In genomic region chr7:44895593-44896434, GRCm38 (mm10) we compare ENCODE assay signal across 7 mouse cellular contexts. TPM values are rescaled to one million over a fixed set of nuclear protein-coding genes. Genes with fewer than 3 reads are reported as not detected.
DNase-seq lines count a peak whose midpoint lies in the region; ATAC-seq lines count a peak whose summit lies in the region.

Gene Fuz, plus strand, starts transcription at chr7:44896079.

- H3K9ac ChIP-seq in embryonic facial prominence, embryonic 11.5 days (replicated peaks; ENCODE audit: low read length), result peak within 1 kb of the TSS; percentile 72
- peak within 1 kb of the TSS; percentile 71 for H3K9ac ChIP-seq in midbrain, embryonic 13.5 days (replicated peaks)

- H3K27ac ChIP-seq in embryonic facial prominence, embryonic 11.5 days (replicated peaks; ENCODE audit: low read depth, low read length), result peak within 1 kb of the TSS; percentile 63
- peak within 1 kb of the TSS; percentile 91 for H3K27ac ChIP-seq in limb, embryonic 10.5 days
- peak within 1 kb of the TSS; percentile 95 for H3K27ac ChIP-seq in midbrain, embryonic 13.5 days

- DNase-seq in adrenal gland, postnatal 14 days, result peak; percentile 94
- DNase-seq in embryonic facial prominence, embryonic 11.5 days (ENCODE audit: low spot score), result peak; percentile 96
- DNase-seq in kidney, adult 11 months, result peak; percentile 92
- DNase-seq in limb, embryonic 10.5 days (ENCODE audit: low spot score), result peak; percentile 91
- peak; percentile 72 for DNase-seq in spleen, adult 12 weeks (ENCODE audit: low spot score)

- peak; percentile 48; the same call in 1 of the 2 replicates for ATAC-seq in embryonic facial prominence, embryonic 11.5 days (replicated peaks; ENCODE audit: insufficient number of reproducible peaks, low FRiP score, low TSS enrichment, low read depth)
- ATAC-seq in granulocyte monocyte progenitor cell, adult 5-6 weeks (replicated peaks; ENCODE audit: poor library complexity, severe bottlenecking), result peak; percentile 76
- ATAC-seq in midbrain, embryonic 13.5 days, result peak; percentile 76

- no peaks in the 10 kb centered on the region for H3K27me3 ChIP-seq in embryonic facial prominence, embryonic 11.5 days (ENCODE audit: control insufficient read depth, insufficient read depth, low read length)
- H3K27me3 ChIP-seq in limb, embryonic 10.5 days (ENCODE audit: low read depth, poor library complexity, severe bottlenecking), result no peaks in the 10 kb centered on the region
- no peaks in the 10 kb centered on the region for H3K27me3 ChIP-seq in midbrain, embryonic 13.5 days

- no peaks in the 10 kb centered on the region; the same call in 1 of the 2 replicates for H3K36me3 ChIP-seq in embryonic facial prominence, embryonic 11.5 days (replicated peaks; ENCODE audit: control insufficient read depth, insufficient read depth, low read depth, low read length)
- H3K36me3 ChIP-seq in limb, embryonic 10.5 days, result peaks cover 34% of the 10 kb centered on the region
- peaks cover 23% of the 10 kb centered on the region for H3K36me3 ChIP-seq in midbrain, embryonic 13.5 days

- peak within 1 kb of the TSS; percentile 38 for H3K4me3 ChIP-seq in embryonic facial prominence, embryonic 11.5 days (ENCODE audit: low read depth, low read length)
- peak within 1 kb of the TSS; percentile 66 for H3K4me3 ChIP-seq in limb, embryonic 10.5 days
- peak within 1 kb of the TSS; percentile 56 for H3K4me3 ChIP-seq in midbrain, embryonic 13.5 days (replicated peaks)

- H3K4me2 ChIP-seq in embryonic facial prominence, embryonic 11.5 days (ENCODE audit: low read depth, low read length), result peak within 1 kb of the TSS; percentile 59
- peak within 1 kb of the TSS; percentile 82 for H3K4me2 ChIP-seq in midbrain, embryonic 13.5 days (replicated peaks)

- peaks cover 4% of the 10 kb centered on the region; the same call in 1 of the 2 replicates for H3K4me1 ChIP-seq in embryonic facial prominence, embryonic 11.5 days (ENCODE audit: control insufficient read depth, insufficient read depth, low read length)
- peaks cover 50% of the 10 kb centered on the region for H3K4me1 ChIP-seq in limb, embryonic 10.5 days
- H3K4me1 ChIP-seq in midbrain, embryonic 13.5 days (replicated peaks), result peaks cover 68% of the 10 kb centered on the region

- H3K9me3 ChIP-seq in embryonic facial prominence, embryonic 11.5 days (replicated peaks; ENCODE audit: control insufficient read depth, low read length), result no peaks in the 10 kb centered on the region
- H3K9me3 ChIP-seq in limb, embryonic 10.5 days (replicated peaks), result no peaks in the 10 kb centered on the region
- no peaks in the 10 kb centered on the region for H3K9me3 ChIP-seq in midbrain, embryonic 13.5 days

- under 1% methylated on average over 34 of the region's 34 CpGs for WGBS in embryonic facial prominence, embryonic 11.5 days
- 2% methylated on average over 34 of the region's 34 CpGs for WGBS in limb, embryonic 10.5 days
- under 1% methylated on average over 34 of the region's 34 CpGs for WGBS in midbrain, embryonic 13.5 days

RNA-seq across cellular contexts. Expression of gene Fuz, which starts in this region (rescaled TPM):
- 23.5 and 24.8 TPM in 2 replicates for total RNA-seq in adrenal gland, postnatal 14 days (2021)
- polyA plus RNA-seq in embryonic facial prominence, embryonic 11.5 days (2014; fragmentation: Nextera tagmentation; extraction: Ambion mirVana), result 11.8 and 13.2 TPM in 2 replicates
- total RNA-seq in granulocyte monocyte progenitor cell, adult 5-6 weeks (2014; fragmentation: Nextera tagmentation), result 13.6 TPM in 2 replicates
- total RNA-seq in granulocyte monocyte progenitor cell, adult 5-6 weeks (2017), result 16.5 and 18.0 TPM in 2 replicates
- 14.8 and 20.0 TPM in 2 replicates for polyA plus RNA-seq in limb, embryonic 10.5 days (2016; fragmentation: Nextera tagmentation; extraction: Ambion mirVana)
- 24.2 and 26.9 TPM in 2 replicates for polyA plus RNA-seq in midbrain, embryonic 13.5 days (2015; fragmentation: Nextera tagmentation; extraction: Ambion mirVana)

Comparison
In these comparisons a context has a peak if more than half of its experiments do, and no peak if none do; other contexts are left out.
1. Peak in every context shown above with its lines: DNase-seq, ATAC-seq, H3K4me3 ChIP-seq and H3K27ac ChIP-seq.